Mouse (Mus musculus) liver, postnatal 0 days (tissue): ENCODE measurements around the gene Xpot.

Experiments used
- CTCF ChIP-seq: sonication (generic); IDR thresholded peaks from 2 replicates; pipeline ENCODE4 v1.5.1; 2016; ENCODE audit warnings: antibody characterized with exemption, low read depth
- EP300 ChIP-seq: IDR thresholded peaks from 2 replicates; pipeline ENCODE4 v1.6.1; 2016; ENCODE audit warnings: antibody characterized with exemption, low read depth, mild to moderate bottlenecking

DNA sequence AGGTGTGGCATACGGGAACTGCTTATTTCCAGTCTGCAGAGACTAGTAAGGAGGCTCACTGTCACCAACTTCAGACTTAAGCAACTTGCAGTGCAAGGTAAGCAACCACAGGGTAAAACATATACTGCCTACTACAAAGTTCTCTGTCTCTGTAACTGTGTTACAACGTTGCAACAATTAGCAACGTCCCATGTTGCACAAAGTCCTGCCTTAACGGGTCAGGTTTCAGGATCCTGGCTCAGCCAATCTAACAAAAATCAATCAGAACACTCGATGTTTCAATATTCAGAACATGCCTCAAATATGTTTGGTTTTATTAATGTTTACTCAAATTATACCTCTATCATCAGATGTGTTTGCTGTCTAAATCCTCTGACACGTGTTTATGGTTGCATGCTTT lies 3.7 kb downstream of the Xpot start:
- TF ChIP-seq CTCF, result no peak
- TF ChIP-seq EP300, result no peak
